ENCODE assay signal across 27 mouse cellular contexts in the genomic region with DNA sequence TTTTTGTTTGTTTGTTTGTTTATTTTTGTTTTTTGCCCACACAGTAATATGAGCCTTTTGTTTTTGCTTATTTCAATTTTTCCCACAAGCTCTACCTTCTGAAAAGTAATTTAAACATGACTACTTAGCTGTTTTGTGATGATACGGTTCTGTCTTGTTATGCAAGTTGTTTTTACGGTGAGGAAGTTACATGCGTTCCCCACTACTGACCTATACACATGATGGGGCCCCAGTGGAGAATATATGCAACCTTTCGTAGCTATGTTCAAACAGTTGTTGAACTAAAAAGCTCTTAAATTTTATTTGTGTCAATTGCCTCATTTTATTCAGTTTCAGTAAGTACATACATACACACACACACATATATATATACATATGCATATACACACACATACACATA.
"Had no signal": no experiment of that assay in that cellular context is flagged by ENCODE, and none has a peak within 500 bp of the region (broad histone marks: within the 10 kb centered on the region; RNA-seq: fewer than 3 reads in every experiment).

No protein-coding gene starts in this region.

- DNase-seq: forebrain, postnatal 0 days; gastrocnemius, adult 2 months; gastrocnemius, postnatal 10 days; gastrocnemius, postnatal 25 days; heart, adult 11 months; heart, adult 2 months; heart, postnatal 14 days; heart, postnatal 36 days; kidney, adult 11 months; kidney, adult 2 months; kidney, adult 9 months; kidney, postnatal 14 days; kidney, postnatal 36 days; liver had no signal

- ATAC-seq: forebrain, postnatal 0 days; hindbrain, postnatal 0 days; intestine, embryonic 16.5 days had no signal

- H3K27ac ChIP-seq: gastrocnemius, adult 2 months; heart, adult 2 months; heart, embryonic 13.5 days; heart, embryonic 15.5 days; hindbrain, embryonic 13.5 days; hindbrain, embryonic 15.5 days; hindbrain, postnatal 0 days; kidney, embryonic 15.5 days; kidney, postnatal 0 days; layer of hippocampus, adult 2 months; left cerebral cortex, adult 2 months; limb, embryonic 10.5 days; limb, embryonic 12.5 days had no signal

- H3K9me3 ChIP-seq: heart, embryonic 13.5 days; heart, embryonic 15.5 days; hindbrain, embryonic 13.5 days; hindbrain, embryonic 15.5 days; kidney, embryonic 15.5 days; limb, embryonic 10.5 days; limb, embryonic 12.5 days had no signal

- H3K36me3 ChIP-seq: heart, embryonic 13.5 days; heart, embryonic 15.5 days; hindbrain, embryonic 13.5 days; hindbrain, embryonic 15.5 days; kidney, embryonic 15.5 days; limb, embryonic 10.5 days; limb, embryonic 12.5 days had no signal

- H3K4me2 ChIP-seq: heart, embryonic 11.5 days; heart, embryonic 13.5 days; heart, embryonic 15.5 days; hindbrain, embryonic 13.5 days; hindbrain, embryonic 15.5 days; kidney, embryonic 15.5 days; limb, embryonic 12.5 days had no signal

- H3K4me3 ChIP-seq: gastrocnemius, adult 2 months; heart, adult 2 months; heart, embryonic 13.5 days; heart, embryonic 15.5 days; hindbrain, embryonic 13.5 days; hindbrain, embryonic 15.5 days; kidney, embryonic 15.5 days; layer of hippocampus, adult 2 months; left cerebral cortex, adult 2 months; limb, embryonic 10.5 days; limb, embryonic 12.5 days had no signal

- H3K27me3 ChIP-seq: heart, embryonic 13.5 days; heart, embryonic 15.5 days; hindbrain, embryonic 13.5 days; hindbrain, embryonic 15.5 days; kidney, embryonic 15.5 days; limb, embryonic 12.5 days had no signal

- H3K4me1 ChIP-seq: heart, embryonic 13.5 days; heart, embryonic 15.5 days; hindbrain, embryonic 13.5 days; hindbrain, embryonic 15.5 days; kidney, embryonic 15.5 days; limb, embryonic 10.5 days; limb, embryonic 12.5 days had no signal

- H3K9ac ChIP-seq: forebrain, postnatal 0 days; heart, embryonic 13.5 days; heart, embryonic 15.5 days; hindbrain, embryonic 13.5 days; hindbrain, embryonic 15.5 days; kidney, embryonic 15.5 days; limb, embryonic 12.5 days had no signal
